Mouse (Mus musculus): Measurements from ENCODE around the gene Gm10142. TPM values are rescaled to one million over a fixed set of nuclear protein-coding genes. Genes with fewer than 3 reads are reported as not detected.
"Not testable (repeated sequence)": the region's sequence is repeated elsewhere in the genome, so short reads cannot be mapped to it uniquely, and the experiment has no call there.

The Gm10142 gene
- total RNA-seq (2021), result not detected
- not detected in 2 replicates for polyA plus RNA-seq (2012; rRNA removed)
- long read RNA-seq, result 0 reads

- DNase-seq, result no peak
These were observed at the start of gene Gm10142 for GRCm38 (mm10) chr10:77715507-77715906. TSS of gene Gm10142 (plus strand) at chr10:77715807.

DNA sequence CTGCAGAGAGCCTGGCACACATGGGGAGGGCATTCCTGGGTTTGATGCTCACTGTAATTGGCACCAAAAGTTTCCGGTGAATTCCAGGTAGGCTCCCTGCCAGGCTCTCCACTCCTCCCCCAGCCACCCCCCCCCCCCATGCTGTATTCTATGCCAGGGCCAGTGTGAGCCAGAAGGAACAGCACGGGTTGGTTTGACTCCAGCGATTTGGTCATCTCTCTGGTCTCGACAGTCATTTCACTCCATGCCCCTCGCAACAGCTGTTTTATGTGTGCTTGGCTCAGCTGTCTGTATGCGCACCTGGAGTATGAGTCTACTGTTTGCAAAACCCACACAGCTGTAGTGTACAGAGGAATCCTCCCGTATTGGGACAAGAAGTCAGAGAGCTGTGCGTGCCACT is 49.3 kb upstream of the Gm10142 start:
- no peak for DNase-seq

DNA sequence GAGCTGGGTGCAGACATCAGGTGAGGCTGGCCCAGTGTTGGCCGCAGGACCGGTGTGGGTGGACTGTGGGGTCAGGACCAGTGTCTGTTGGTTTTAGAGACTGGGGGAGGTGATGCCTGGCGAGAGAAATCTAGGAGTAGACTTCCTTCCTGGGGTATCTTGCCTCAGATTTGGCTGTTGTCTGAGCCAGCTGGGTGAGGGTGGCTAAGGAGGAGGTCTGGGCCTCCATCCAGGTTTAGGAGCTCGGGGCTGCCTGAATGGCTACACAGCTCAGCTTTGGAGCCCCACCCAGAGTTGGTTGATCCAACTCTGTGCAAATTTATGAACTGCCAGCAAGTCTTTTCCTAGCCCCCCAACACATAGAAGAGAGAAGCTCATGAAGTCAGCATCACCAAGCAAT is 48.2 kb upstream of the Gm10142 start:
- no peak for DNase-seq

DNA sequence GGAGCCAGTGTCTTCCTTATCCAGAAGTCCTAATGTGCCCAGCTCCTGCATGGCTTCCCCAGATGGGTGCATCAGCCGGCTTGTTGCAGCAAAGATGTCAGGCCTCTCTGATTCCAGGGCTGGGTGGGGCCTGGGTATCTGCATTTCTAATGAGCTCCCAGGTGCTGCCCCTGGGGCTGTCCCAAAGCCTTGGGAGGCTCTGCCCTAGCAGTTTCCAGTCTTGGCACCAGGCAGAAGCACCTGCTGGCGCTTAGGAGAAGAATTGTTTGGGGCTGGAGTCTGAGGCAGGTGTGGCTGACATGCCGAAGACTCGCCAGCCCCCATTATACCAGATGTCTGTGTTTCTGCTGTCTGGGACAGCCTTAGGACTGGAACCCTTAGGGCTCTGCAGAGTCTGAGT is 44.9 kb upstream of the Gm10142 start:
- DNase-seq, result no peak

DNA sequence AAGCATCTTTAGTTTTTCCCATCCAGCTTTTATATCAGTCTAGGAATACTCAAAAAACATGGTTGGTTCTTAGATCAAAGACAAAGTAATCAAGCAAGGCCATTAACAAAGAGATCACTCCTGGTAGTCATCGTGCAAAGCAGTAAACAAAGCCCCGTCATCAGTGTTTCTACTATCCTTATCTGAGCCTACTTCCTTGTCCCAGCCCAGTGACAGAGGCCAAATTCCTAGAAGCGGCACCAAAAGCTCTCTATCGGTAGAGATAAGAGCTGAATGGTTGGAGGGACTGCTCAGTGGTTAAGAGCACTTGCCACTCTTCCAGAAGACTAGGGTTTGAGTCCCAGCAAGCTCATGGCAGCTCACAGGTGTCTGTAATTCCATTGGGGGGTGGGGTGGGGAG is 44.1 kb upstream of the Gm10142 start:
- DNase-seq, result no peak

- no peak for DNase-seq
These were observed 41.8 kb upstream of the Gm10142 start for GRCm38 (mm10) chr10:77673765-77674164.

- DNase-seq, result no peak
These were observed 38.0 kb upstream of the Gm10142 start for GRCm38 (mm10) chr10:77677562-77677961.

- no peak for DNase-seq
These were observed 32.6 kb upstream of the Gm10142 start for GRCm38 (mm10) chr10:77682994-77683393.

GRCm38 (mm10) chr10:77684181-77684580 is 31.4 kb upstream of the Gm10142 start:
- DNase-seq, result no peak

- peak; percentile 23 for DNase-seq
These were observed 29.5 kb upstream of the Gm10142 start, which contains the start of gene Tspear for GRCm38 (mm10) chr10:77685895-77686664. TSS of gene Tspear (plus strand) at chr10:77686569.

DNA sequence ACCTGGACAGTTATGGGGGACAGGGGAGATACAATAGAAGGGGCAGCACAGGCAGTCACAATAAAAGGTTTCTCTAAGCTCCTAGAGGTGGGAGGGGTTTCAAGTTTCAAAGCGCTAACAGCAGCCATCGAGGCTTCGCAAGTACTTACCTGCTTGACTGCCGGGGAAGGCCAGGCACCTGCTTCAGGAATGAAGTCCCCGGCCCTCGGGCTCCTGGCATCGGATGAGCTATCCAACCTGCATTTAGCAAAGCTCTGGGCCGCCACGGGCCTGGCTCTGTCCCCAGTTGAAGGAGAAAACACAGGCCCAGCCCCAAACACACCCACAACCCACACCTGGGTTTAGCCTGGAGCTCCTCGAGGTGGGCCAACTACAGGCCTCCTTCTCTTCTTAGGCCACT is 28.6 kb upstream of the Gm10142 start:
- no peak for DNase-seq

GRCm38 (mm10) chr10:77690356-77690807 is 25.2 kb upstream of the Gm10142 start, which contains the start of gene Gm19402:
TSS of gene Gm19402 (minus strand) at chr10:77690757.
- DNase-seq, result not testable (repeated sequence)

GRCm38 (mm10) chr10:77697133-77697532 is 18.5 kb upstream of the Gm10142 start, which contains the start of gene Gm9508:
TSS of gene Gm9508 (minus strand) at chr10:77697233.
- DNase-seq, result no peak

- no peak for DNase-seq
These were observed 9.3 kb upstream of the Gm10142 start, which contains the start of gene Gm10272 for GRCm38 (mm10) chr10:77706326-77706725. TSS of gene Gm10272 (plus strand) at chr10:77706626.

DNA sequence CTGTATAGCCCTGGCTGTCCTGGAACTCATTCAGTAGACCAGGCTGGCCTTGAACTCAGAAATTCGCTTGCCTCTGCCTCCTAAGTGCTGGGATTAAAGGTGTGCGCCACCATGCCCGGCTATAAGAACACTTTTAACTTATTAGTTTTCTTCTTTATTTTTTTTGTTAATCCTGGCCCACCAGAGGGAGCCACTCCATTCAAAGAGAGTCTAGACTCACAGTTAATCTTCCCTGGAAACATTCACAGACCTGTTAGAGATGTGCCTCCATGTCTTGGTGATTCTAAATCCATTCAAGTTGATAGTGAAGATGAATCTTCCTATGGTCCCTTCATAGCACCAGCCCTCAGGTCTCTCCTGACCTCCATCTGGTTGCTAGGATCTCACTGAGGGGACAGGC is 5.8 kb upstream of the Gm10142 start:
- DNase-seq, result no peak

DNA sequence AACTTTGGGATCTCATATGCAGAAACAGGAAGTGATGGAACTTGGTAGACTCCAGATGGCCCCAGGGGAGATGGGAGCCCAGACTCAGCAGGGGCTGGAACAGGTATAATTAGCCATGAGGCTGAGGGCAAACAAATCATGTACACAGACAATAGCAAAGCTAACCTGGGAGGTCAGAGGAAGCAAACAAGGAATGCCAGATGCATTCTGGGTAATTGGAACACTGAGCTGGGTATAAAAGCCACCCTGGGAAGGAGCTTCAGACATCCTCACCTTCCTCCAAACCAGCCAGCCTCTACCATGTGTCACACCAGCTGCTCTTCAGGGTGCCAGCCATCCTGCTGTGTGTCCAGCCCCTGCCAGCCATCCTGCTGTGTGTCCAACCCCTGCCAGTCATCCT is 4.5 kb upstream of the Gm10142 start, which contains the start of gene Gm10024:
TSS of gene Gm10024 (plus strand) at position 301 of the 400 bp plus-strand sequence.
- not testable (repeated sequence) for DNase-seq

DNA sequence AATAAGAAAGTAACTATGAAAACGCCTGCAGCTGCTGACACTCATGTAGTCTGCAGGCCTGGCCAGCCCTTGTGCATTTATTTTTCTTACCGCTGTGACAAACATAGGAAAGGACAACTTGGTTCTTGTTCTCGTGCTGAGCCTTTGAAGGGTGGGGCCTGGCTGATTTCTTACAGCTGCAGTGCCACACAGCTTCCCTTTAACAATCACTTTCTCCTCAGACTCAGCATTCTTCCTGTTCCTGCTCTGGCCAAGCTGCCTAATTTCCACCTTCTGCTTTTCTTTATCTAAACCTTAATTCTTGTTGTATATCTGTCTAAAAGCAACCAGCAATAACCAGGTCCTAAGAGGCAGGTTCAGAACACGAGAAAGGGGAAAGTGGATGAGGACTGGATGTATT is 1.9 kb upstream of the Gm10142 start:
- no peak for DNase-seq

GRCm38 (mm10) chr10:77720299-77720698 is 4.7 kb downstream of the Gm10142 start, which contains the start of gene Krtap12-1:
TSS of gene Krtap12-1 (plus strand) at chr10:77720599.
- not testable (repeated sequence) for DNase-seq

- no peak for DNase-seq
These were observed 9.2 kb downstream of the Gm10142 start for GRCm38 (mm10) chr10:77724855-77725254.

DNA sequence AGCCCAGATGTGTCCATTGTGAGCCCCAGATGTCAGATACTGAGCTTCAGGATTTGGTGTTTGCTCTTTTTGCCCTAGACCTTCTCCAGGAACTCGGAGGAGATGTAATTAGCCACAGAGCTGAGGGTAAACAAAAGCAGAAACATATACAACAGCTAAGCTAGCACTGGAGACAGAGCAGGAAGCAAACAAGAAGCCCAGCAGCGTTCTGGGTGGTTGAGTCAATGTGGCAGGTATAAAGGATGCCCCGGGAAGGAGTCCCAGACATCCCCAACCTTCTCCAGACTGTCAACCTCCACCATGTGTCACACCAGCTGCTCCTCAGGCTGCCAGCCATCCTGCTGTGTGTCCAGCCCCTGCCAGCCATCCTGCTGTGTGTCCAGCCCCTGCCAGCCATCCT is 10.6 kb downstream of the Gm10142 start, which contains the start of gene Gm10100:
TSS of gene Gm10100 (plus strand) at position 301 of the 400 bp plus-strand sequence.
- DNase-seq, result no peak

DNA sequence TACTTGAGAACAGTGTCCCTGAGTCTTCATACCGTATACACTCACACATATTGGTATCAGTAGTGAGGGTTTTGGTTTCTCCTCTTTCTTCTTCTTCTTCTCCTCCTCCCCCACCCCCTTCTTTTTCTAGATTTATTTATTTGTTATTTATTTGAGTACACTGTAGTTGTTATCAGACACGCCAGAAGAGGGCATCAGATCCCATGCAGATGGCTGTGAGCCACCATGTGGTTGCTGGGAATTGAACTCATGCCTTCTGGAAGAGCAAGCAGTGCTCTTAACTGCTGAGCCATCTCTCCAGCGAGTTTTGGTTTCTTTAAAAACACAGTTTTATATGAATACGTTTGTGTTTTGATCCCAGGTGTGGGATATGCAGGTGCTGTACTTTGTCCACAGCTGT is 12.7 kb downstream of the Gm10142 start:
- no peak for DNase-seq

GRCm38 (mm10) chr10:77729241-77729640 is 13.6 kb downstream of the Gm10142 start:
- DNase-seq, result no peak

- no peak for DNase-seq
These were observed 20.3 kb downstream of the Gm10142 start for GRCm38 (mm10) chr10:77735928-77736327.
